Mouse (Mus musculus): Measurements from ENCODE around the gene Ppie. TPM values are rescaled to one million over a fixed set of nuclear protein-coding genes. Genes with fewer than 3 reads are reported as not detected.
"Not testable (repeated sequence)": the region's sequence is repeated elsewhere in the genome, so short reads cannot be mapped to it uniquely, and the experiment has no call there.

Gene Ppie
- polyA plus RNA-seq, 1 experiment from 2014 or later: 112 TPM

DNA sequence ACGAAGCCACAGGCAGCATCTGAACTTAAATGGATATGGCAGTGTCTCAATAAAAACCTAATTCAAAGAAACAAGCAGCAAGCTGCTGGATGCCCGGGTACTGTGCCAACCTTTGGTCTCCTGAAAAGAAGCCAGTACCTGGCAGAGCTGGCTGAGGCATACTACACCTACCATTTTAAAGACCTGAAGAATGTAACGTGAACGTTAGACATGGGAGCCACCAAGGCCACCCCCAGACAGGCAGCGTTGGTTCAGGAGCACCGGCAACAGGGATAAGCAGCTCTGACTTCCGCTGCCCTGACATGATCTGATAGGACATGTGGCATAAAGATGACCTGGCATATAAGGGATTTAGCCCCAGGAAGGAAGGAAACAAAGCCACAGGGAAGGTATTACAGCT lies 13.1 kb downstream of the Ppie start:
- H3K27ac ChIP-seq (ENCODE audit: low read depth): no peak overlapping the region
- no peaks in the 10 kb centered on the region for H3K4me1 ChIP-seq (replicated peaks; ENCODE audit: control insufficient read depth, insufficient read depth, low read length)
- 96% methylated on average over 7 of the region's 7 CpGs for WGBS
- H3K27me3 ChIP-seq (replicated peaks; ENCODE audit: control insufficient read depth, insufficient read depth, low read length): no peaks in the 10 kb centered on the region
- H3K36me3 ChIP-seq (ENCODE audit: control insufficient read depth, insufficient read depth, low read length): peaks cover 64% of the 10 kb centered on the region
- H3K4me3 ChIP-seq (ENCODE audit: low read depth, low read length): no peak overlapping the region
- DNase-seq (ENCODE audit: low spot score): no peak
- no peak overlapping the region for H3K4me2 ChIP-seq (ENCODE audit: low read length)
- no peaks in the 10 kb centered on the region for H3K9me3 ChIP-seq (ENCODE audit: control insufficient read depth, low read length)
- no peak for ATAC-seq (replicated peaks; ENCODE audit: low FRiP score, low TSS enrichment, low read depth)
- no peak overlapping the region for H3K9ac ChIP-seq (ENCODE audit: low read length)

DNA sequence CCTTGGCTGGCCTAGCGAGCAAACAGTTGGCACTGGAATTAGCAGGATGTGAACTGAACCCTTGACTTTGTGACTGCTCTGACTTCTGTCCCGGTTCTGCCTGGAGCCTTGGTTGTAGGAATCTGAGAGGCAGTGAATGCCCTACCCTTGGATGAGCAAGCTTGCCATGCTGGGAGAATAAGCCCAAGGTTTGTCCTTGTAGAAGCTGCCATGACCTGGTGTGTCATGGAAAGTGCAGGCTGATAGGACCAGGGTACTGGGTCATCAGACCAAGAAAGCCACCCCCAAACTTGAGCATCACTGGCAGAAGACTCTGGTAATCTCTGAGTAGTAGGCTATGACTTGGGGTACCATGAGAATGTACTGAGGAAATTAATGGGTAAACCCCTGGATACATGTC lies 18.5 kb downstream of the Ppie start:
- ATAC-seq (replicated peaks; ENCODE audit: low FRiP score, low TSS enrichment, low read depth): no peak
- 93% methylated on average over 2 of the region's 2 CpGs for WGBS

GRCm38 (mm10) chr4:123116640-123117039 lies 23.1 kb downstream of the Ppie start:
- WGBS: 16% methylated on average over 26 of the region's 42 CpGs
- not testable (repeated sequence) for H3K4me1 ChIP-seq (replicated peaks; ENCODE audit: control insufficient read depth, insufficient read depth, low read length)

More for the DNA sequence above, 18.5 kb downstream of the Ppie start:
- Histone ChIP-seq H3K36me3 (ENCODE audit: control insufficient read depth, insufficient read depth, low read length) (peaks cover 12% of the 10 kb centered on the region), H3K4me2 (ENCODE audit: low read length) (no peak overlapping the region), H3K27ac (ENCODE audit: low read depth) (no peak overlapping the region), H3K4me1 (replicated peaks; ENCODE audit: control insufficient read depth, insufficient read depth, low read length) (no peaks in the 10 kb centered on the region), H3K9me3 (ENCODE audit: control insufficient read depth, low read length) (no peaks in the 10 kb centered on the region), H3K9ac (ENCODE audit: low read length) (no peak overlapping the region), H3K4me3 (ENCODE audit: low read depth, low read length) (no peak overlapping the region), H3K27me3 (replicated peaks; ENCODE audit: control insufficient read depth, insufficient read depth, low read length) (0 out of 2 replicates have a peak, but pooled peaks cover 3% of the 10 kb centered on the region)
- no peak for DNase-seq (ENCODE audit: low spot score)

DNA sequence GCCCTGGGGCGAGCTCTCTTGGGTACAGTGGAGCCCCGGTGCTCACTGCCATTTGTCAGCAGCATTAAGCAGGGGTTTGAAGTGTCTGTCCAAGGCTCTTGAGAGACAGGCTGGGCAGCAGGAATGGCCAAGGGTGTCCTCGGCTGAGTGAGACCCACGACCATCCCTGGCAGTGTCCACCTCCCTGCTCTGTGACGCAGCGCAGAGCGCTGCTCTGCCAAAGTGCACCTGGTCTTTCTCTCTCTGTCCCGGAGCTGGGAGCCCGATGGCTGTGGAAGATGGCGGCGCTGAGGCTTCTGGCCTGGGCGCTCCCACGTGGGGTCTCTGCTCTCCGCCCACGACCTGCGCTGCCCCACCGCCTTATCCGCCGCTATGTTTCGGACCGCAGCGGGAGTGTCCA lies 23.7 kb downstream of the Ppie start, which contains the start of gene Oxct2b:
Gene Oxct2b, plus strand, starts transcription at position 256 of the 400 bp plus-strand sequence.
- Histone ChIP-seq H3K4me1 (replicated peaks; ENCODE audit: control insufficient read depth, insufficient read depth, low read length) (no peaks in the 10 kb centered on the region), H3K4me2 (ENCODE audit: low read length) (peak within 1 kb of the TSS; percentile 53), H3K9me3 (ENCODE audit: control insufficient read depth, low read length) (no peaks in the 10 kb centered on the region), H3K36me3 (ENCODE audit: control insufficient read depth, insufficient read depth, low read length) (no peaks in the 10 kb centered on the region), H3K27ac (ENCODE audit: low read depth) (no peak within 1 kb of the TSS), H3K4me3 (ENCODE audit: low read depth, low read length) (peak within 1 kb of the TSS; percentile 25), H3K27me3 (replicated peaks; ENCODE audit: control insufficient read depth, insufficient read depth, low read length) (peaks cover 9% of the 10 kb centered on the region; the same call in 1 of the 2 replicates), H3K9ac (ENCODE audit: low read length) (no peak within 1 kb of the TSS)
- DNase-seq (ENCODE audit: low spot score) (peak; percentile 65), ATAC-seq (replicated peaks; ENCODE audit: low FRiP score, low TSS enrichment, low read depth) (peak; percentile 42; the same call in 1 of the 2 replicates)
- 10% methylated on average over 21 of the region's 22 CpGs for WGBS

More at GRCm38 (mm10) chr4:123116640-123117039, 23.1 kb downstream of the Ppie start:
- H3K9me3 ChIP-seq (ENCODE audit: control insufficient read depth, low read length); H3K9ac ChIP-seq (ENCODE audit: low read length); H3K27ac ChIP-seq (ENCODE audit: low read depth); H3K36me3 ChIP-seq (ENCODE audit: control insufficient read depth, insufficient read depth, low read length); H3K27me3 ChIP-seq (replicated peaks; ENCODE audit: control insufficient read depth, insufficient read depth, low read length): not testable (repeated sequence)
- peak; percentile 60 for DNase-seq (ENCODE audit: low spot score)
- peak overlapping the region; percentile 25; the same call in 1 of the 2 replicates for H3K4me3 ChIP-seq (ENCODE audit: low read depth, low read length)
- H3K4me2 ChIP-seq (ENCODE audit: low read length): peak overlapping the region; percentile 53
- peak; percentile 35; the same call in 1 of the 2 replicates for ATAC-seq (replicated peaks; ENCODE audit: low FRiP score, low TSS enrichment, low read depth)

DNA sequence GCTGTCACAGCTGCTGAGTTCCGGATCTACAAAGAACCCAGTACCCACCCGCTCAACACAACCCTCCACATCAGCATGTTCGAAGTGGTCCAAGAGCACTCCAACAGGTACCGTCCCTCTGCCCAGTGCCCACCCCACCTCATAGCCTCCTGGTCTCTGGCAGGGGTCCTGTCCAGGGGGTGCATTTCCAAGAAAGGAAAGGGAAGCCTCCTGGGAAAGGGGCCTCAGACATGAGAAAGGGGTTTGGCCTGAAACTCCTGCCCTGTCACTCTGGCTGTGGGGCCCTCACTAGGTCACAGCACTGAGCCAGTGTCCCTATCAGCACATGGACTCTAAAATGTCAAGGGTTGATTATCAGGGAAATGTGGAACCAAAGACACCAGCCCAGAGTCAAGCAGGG lies 25.1 kb downstream of the Ppie start:
- whole genome bisulfite sequencing: 99% methylated on average over 4 of the region's 4 CpGs
- DNase-seq (ENCODE audit: low spot score); ATAC-seq (replicated peaks; ENCODE audit: low FRiP score, low TSS enrichment, low read depth): not testable (repeated sequence)

DNA sequence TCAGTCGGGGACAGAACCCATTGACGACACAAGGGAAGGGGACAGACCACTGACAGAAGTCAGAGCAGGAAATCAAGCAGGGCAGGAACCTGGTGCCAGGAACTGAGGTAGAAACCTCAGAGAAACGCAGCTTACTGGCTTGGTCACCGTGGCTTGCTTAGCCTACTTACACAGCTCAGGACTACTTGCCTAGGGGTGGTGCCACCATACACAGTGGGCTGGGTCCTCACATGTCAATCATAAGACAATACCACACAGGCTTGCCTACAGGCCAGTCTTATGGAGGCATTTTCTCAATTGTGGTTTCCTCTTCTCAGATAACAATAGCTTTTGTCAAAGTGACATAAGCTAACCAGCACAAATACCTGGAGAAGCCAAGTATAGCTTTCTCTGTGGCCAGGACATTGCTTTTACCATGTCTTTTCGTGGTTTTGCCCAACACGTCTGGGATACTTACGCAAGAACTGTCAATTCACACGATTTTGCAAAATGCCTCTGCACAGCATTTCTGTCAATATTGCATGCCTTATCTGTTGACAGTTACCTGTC lies 27.5 kb downstream of the Ppie start:
- Histone ChIP-seq H3K27ac (ENCODE audit: low read depth) (no peak overlapping the region), H3K4me2 (ENCODE audit: low read length) (no peak overlapping the region), H3K4me1 (replicated peaks; ENCODE audit: control insufficient read depth, insufficient read depth, low read length) (no peaks in the 10 kb centered on the region), H3K36me3 (ENCODE audit: control insufficient read depth, insufficient read depth, low read length) (no peaks in the 10 kb centered on the region), H3K27me3 (replicated peaks; ENCODE audit: control insufficient read depth, insufficient read depth, low read length) (peaks cover 6% of the 10 kb centered on the region; the same call in 1 of the 2 replicates), H3K9me3 (ENCODE audit: control insufficient read depth, low read length) (no peaks in the 10 kb centered on the region), H3K9ac (ENCODE audit: low read length) (no peak overlapping the region), H3K4me3 (ENCODE audit: low read depth, low read length) (no peak overlapping the region)
- DNase-seq (ENCODE audit: low spot score): no peak
- ATAC-seq (replicated peaks; ENCODE audit: low FRiP score, low TSS enrichment, low read depth): no peak
- WGBS: 80% methylated on average over 8 of the region's 8 CpGs

More for the DNA sequence above, 25.1 kb downstream of the Ppie start:
- not testable (repeated sequence) for H3K9me3 ChIP-seq (ENCODE audit: control insufficient read depth, low read length); H3K4me2 ChIP-seq (ENCODE audit: low read length); H3K27me3 ChIP-seq (replicated peaks; ENCODE audit: control insufficient read depth, insufficient read depth, low read length); H3K36me3 ChIP-seq (ENCODE audit: control insufficient read depth, insufficient read depth, low read length); H3K4me3 ChIP-seq (ENCODE audit: low read depth, low read length); H3K9ac ChIP-seq (ENCODE audit: low read length); H3K4me1 ChIP-seq (replicated peaks; ENCODE audit: control insufficient read depth, insufficient read depth, low read length); H3K27ac ChIP-seq (ENCODE audit: low read depth)

GRCm38 (mm10) chr4:123111275-123111983 lies 28.3 kb downstream of the Ppie start:
- not testable (repeated sequence) for ATAC-seq (replicated peaks; ENCODE audit: low FRiP score, low TSS enrichment, low read depth); H3K4me1 ChIP-seq (replicated peaks; ENCODE audit: control insufficient read depth, insufficient read depth, low read length); H3K9ac ChIP-seq (ENCODE audit: low read length); H3K9me3 ChIP-seq (ENCODE audit: control insufficient read depth, low read length); H3K4me3 ChIP-seq (ENCODE audit: low read depth, low read length); H3K36me3 ChIP-seq (ENCODE audit: control insufficient read depth, insufficient read depth, low read length); H3K27me3 ChIP-seq (replicated peaks; ENCODE audit: control insufficient read depth, insufficient read depth, low read length); H3K27ac ChIP-seq (ENCODE audit: low read depth); DNase-seq (ENCODE audit: low spot score); H3K4me2 ChIP-seq (ENCODE audit: low read length)
- WGBS: 62% methylated on average over 10 of the region's 10 CpGs

DNA sequence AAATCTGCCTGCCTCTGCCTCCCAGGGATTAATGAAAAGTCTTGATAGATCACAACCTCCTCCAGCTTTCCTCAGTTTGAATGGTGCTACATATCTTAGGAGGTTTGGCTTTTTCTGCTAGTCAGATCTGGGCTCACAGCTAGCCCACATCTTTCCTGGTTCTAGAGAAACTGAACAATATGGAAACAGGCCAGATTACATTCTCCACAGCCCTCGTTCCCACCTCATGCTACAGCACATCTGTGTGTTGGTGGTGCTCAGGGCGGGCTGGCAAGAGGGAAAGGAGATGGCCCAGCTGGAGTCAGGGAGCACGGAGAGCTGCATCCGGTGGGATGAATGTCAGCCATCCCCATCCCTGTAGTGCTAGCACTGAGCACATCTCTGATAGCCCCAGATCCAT lies 29.0 kb downstream of the Ppie start:
- ATAC-seq (replicated peaks; ENCODE audit: low FRiP score, low TSS enrichment, low read depth) (no peak), DNase-seq (ENCODE audit: low spot score) (no peak)
- H3K36me3 ChIP-seq (ENCODE audit: control insufficient read depth, insufficient read depth, low read length): no peaks in the 10 kb centered on the region
- H3K4me2 ChIP-seq (ENCODE audit: low read length): no peak overlapping the region
- no peaks in the 10 kb centered on the region for H3K9me3 ChIP-seq (ENCODE audit: control insufficient read depth, low read length)
- H3K9ac ChIP-seq (ENCODE audit: low read length): no peak overlapping the region
- no peaks in the 10 kb centered on the region for H3K4me1 ChIP-seq (replicated peaks; ENCODE audit: control insufficient read depth, insufficient read depth, low read length)
- 94% methylated on average over 4 of the region's 4 CpGs for WGBS
- H3K27me3 ChIP-seq (replicated peaks; ENCODE audit: control insufficient read depth, insufficient read depth, low read length): peaks cover 8% of the 10 kb centered on the region
- H3K27ac ChIP-seq (ENCODE audit: low read depth): no peak overlapping the region
- no peak overlapping the region for H3K4me3 ChIP-seq (ENCODE audit: low read depth, low read length)

Data from intestine, embryonic 14.5 days (tissue).